Mouse (Mus musculus) heart, embryonic 11.5 days (tissue): ENCODE measurements around the gene Rasgrp3. TPM values are rescaled to one million over a fixed set of nuclear protein-coding genes. Genes with fewer than 3 reads are reported as not detected.
A peak's percentile ranks its signal among the peaks of the same experiment; 100 is the strongest.

Source experiments
- ATAC-seq: fragments of 200-750 bp; cut with Nextera tagmentation; replicated peaks from 2 replicates; pipeline ENCODE4 v1.8.0; 2017; ENCODE audit warnings: moderate library complexity; ENCODE audit not compliant: insufficient number of reproducible peaks, low FRiP score, low TSS enrichment
- H3K27ac ChIP-seq: fragments of 300-500 bp; sonication (generic); 2 replicates; pipeline ENCODE4 v1.5.1; 2014; ENCODE audit warnings: mild to moderate bottlenecking, low read depth, low read length
- H3K27me3 ChIP-seq: fragments of 300-500 bp; sonication (generic); 2 replicates; pipeline ENCODE4 v1.6.1; 2014; ENCODE audit warnings: mild to moderate bottlenecking, low read length, mixed read lengths; ENCODE audit not compliant: control insufficient read depth, insufficient read depth
- H3K36me3 ChIP-seq: fragments of 300-500 bp; sonication (generic); 2 replicates; pipeline ENCODE4 v1.6.1; 2014; ENCODE audit warnings: mild to moderate bottlenecking, low read length, moderate library complexity, mixed read lengths; ENCODE audit not compliant: control insufficient read depth, insufficient read depth
- H3K4me1 ChIP-seq: fragments of 300-500 bp; sonication (generic); 2 replicates; pipeline ENCODE4 v1.6.1; 2014; ENCODE audit warnings: low read length; ENCODE audit not compliant: control insufficient read depth, insufficient read depth
- H3K4me2 ChIP-seq: fragments of 300-500 bp; sonication (generic); 2 replicates; pipeline ENCODE4 v1.6.1; 2014; ENCODE audit warnings: mild to moderate bottlenecking, moderate library complexity
- H3K4me3 ChIP-seq: fragments of 300-500 bp; sonication (generic); 2 replicates; pipeline ENCODE4 v1.5.1; 2014; ENCODE audit warnings: low read depth, low read length
- H3K9ac ChIP-seq: fragments of 300-500 bp; sonication (generic); 2 replicates; pipeline ENCODE4 v1.6.1; 2014; ENCODE audit warnings: mild to moderate bottlenecking, low read depth, low read length, moderate library complexity
- H3K9me3 ChIP-seq: fragments of 300-500 bp; sonication (generic); replicated peaks from 2 replicates; pipeline ENCODE4 v1.6.1; 2016; ENCODE audit warnings: low read length; ENCODE audit not compliant: control insufficient read depth
- WGBS: fragments of 180-500 bp; shearing (Covaris S2); extraction: QIAGEN DNeasy Blood & Tissue Kit; methylation state at CpG from one replicate; pipeline ENCODE4 v1.1.7; 2014; ENCODE audit not compliant: insufficient replicate concordance; 5-methylcytosine and 5-hydroxymethylcytosine counted together
- polyA plus RNA-seq: library from polyadenylated mRNA; unstranded; fragments of >200 nt; fragmentation: Nextera tagmentation; extraction: Ambion mirVana; gene quantifications from 2 replicates; pipeline ENCODE4 v1.2.1, GENCODE M21; 2014

The Rasgrp3 gene
- polyA plus RNA-seq, 1 experiment from 2014 or later = 18.3 TPM

DNA sequence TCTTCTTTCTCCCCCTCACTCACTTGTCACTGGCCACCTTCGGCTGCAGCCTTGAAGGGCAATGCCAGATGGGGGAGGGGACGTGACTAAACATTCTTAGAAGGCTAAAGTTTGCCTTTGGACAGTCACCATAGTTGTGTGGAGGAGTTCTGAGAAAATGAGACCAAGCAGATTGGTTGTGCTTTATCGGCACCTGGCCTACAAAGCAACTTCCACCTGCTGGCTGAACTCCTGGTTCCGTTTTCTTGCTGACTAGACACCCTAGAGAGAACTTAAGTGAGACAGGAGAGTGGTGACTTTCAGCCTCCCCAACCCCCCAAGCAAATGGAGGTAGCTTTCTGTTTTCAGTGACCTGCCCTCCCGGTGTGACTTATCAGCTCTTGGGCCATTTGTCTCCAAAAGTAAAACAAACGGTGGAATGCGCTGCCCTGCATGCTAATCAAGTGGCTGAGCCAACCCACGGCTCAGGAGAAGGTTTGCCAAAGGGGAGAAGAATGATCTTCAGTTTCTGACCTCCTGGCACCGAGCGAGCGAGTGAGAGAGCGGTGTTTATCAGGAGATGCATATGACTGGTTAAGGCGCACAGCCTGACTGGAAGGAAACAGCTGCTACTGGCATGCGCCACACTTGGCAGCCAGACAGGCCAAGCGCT is 29.4 kb downstream of the Rasgrp3 start:
- no peaks in the 10 kb centered on the region for H3K9me3 ChIP-seq
- H3K4me3 ChIP-seq = peak overlapping the region; percentile 29
- H3K4me1 ChIP-seq = peaks cover 16% of the 10 kb centered on the region
- H3K27ac ChIP-seq = peak overlapping the region; percentile 0; the same call in 1 of the 2 replicates
- H3K36me3 ChIP-seq = no peaks in the 10 kb centered on the region
- H3K4me2 ChIP-seq = peak overlapping the region; percentile 59
- 1% methylated on average over 15 of the region's 15 CpGs for WGBS
- ATAC-seq = peak; percentile 75
- peak overlapping the region; percentile 47; the same call in 1 of the 2 replicates for H3K9ac ChIP-seq
- no peaks in the 10 kb centered on the region for H3K27me3 ChIP-seq

DNA sequence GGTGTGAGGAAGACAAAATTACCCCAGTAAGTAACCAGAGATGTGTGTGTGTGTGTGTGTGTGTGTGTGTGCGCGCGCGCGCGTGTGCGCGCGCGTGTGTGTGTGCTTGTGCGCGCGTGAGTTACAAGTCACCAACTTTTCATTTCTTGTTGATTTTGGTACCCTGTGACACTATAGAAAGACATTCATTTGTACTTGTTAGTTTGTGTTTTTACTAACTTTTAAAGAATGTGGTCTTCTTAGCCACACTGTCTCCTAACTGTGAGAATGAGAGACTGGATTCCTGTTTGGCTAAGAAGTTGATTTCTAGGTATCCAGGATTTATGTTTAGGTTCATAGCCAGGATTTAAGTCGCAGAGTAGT is 29.9 kb downstream of the Rasgrp3 start:
- no peak for ATAC-seq
- no peaks in the 10 kb centered on the region for H3K27me3 ChIP-seq
- WGBS = 16% methylated on average over 14 of the region's 14 CpGs
- H3K4me1 ChIP-seq = peaks cover 16% of the 10 kb centered on the region
- peak overlapping the region; percentile 47; the same call in 1 of the 2 replicates for H3K9ac ChIP-seq
- H3K9me3 ChIP-seq = no peaks in the 10 kb centered on the region
- H3K27ac ChIP-seq = 0 out of 2 replicates have a peak overlapping the region, but pooled peaks have one; percentile 0
- peak overlapping the region; percentile 59 for H3K4me2 ChIP-seq
- H3K36me3 ChIP-seq = no peaks in the 10 kb centered on the region
- H3K4me3 ChIP-seq = peak overlapping the region; percentile 29

DNA sequence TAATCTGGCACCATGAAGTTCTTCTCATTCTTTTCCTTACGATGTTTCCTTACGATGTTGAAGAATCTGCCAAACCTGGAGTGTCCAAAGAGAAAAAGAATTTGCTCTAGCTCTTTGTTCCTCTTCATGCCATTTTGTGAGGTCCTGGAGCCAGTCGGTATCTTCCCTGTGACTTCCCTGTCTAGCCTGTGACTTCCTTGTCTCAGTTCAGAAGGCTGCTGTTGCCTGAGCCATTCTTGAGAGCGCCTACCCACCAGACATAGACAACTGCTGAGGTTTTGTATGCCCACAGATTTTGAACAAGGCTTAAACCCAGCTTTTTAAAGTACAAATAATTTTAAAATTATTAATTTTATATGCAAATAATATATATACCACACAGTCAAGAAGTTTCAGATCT is 31.3 kb downstream of the Rasgrp3 start:
- Histone ChIP-seq H3K27me3 (no peaks in the 10 kb centered on the region), H3K4me1 (peaks cover 16% of the 10 kb centered on the region), H3K27ac (no peak overlapping the region), H3K4me3 (no peak overlapping the region), H3K4me2 (no peak overlapping the region), H3K9ac (no peak overlapping the region), H3K36me3 (no peaks in the 10 kb centered on the region), H3K9me3 (no peaks in the 10 kb centered on the region)
- no peak for ATAC-seq
- WGBS = 51% methylated on average over 4 of the region's 4 CpGs

DNA sequence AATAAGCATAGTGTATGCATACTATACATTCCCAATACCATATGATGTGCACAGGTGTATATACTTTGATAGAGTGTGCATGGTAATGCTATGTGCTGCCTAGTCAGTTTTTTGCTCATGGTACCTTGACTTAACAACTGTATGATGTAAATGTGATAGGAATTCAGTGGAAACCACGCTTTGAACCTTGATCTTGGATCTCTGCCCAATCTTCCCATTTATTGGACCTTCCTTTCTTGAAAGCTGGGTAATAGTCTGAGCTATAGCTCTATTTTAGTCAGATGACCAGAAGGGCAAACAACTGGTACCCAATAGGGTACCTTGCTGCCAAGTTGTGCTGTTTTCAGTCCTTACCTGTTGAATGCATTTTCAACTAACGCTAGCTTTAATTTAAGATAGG is 31.8 kb downstream of the Rasgrp3 start:
- Histone ChIP-seq H3K9ac (no peak overlapping the region), H3K4me1 (peaks cover 16% of the 10 kb centered on the region), H3K36me3 (no peaks in the 10 kb centered on the region), H3K9me3 (no peaks in the 10 kb centered on the region), H3K4me2 (no peak overlapping the region), H3K27me3 (no peaks in the 10 kb centered on the region), H3K4me3 (no peak overlapping the region), H3K27ac (no peak overlapping the region)
- WGBS = 87% methylated on average over 2 of the region's 2 CpGs
- ATAC-seq = no peak

DNA sequence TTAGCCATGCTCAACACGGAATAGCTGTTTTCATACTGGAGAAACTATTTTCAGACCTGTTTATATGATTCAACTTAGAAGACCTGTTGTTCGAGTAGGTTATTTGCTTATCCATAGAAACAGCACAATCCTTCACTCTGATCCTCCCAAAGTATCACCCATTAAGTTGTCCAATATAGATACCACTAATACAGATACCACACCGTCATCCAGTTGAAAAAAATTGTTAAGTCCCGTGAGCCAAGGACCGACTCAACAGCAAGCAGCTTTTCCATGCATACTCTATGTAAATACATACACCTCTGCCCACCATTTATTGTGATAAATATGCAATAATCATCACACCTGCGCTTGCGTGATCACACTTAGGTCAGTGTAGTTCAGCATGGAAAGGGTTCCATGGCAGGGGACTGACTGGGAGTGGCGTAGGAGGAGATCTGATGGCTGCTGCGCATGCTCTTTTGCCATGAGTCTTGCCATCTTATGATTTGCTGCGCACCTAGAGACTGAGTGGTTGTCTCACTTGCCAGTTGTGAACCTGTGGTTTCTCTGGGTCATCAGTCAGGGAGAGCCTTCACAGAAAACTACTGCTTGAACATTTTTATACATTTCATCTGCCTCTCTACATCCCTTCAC is 32.9 kb downstream of the Rasgrp3 start:
- no peak overlapping the region for H3K4me2 ChIP-seq

DNA sequence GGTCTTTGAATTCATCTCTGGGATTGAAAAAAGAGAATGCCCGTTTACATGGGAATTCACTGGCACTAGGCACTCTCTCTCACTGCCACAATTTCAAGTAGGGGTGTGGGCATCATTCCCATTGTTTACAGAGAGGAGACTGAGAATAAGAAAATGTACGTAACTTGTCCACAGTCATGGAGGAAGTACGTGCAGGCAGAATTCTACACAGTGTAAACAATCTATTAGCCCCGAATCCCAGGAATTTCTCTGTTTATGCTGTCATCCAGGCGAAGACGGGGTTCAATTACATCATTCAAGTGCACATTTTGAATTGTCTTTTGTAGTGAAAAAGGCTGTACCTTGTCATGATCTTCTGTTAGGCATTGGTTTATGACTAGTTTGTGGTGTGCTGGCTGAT is 34.6 kb downstream of the Rasgrp3 start:
- no peak overlapping the region for H3K4me3 ChIP-seq
- H3K4me1 ChIP-seq = peaks cover 6% of the 10 kb centered on the region; the same call in 1 of the 2 replicates
- H3K27ac ChIP-seq = no peak overlapping the region
- no peaks in the 10 kb centered on the region for H3K27me3 ChIP-seq
- no peak for ATAC-seq
- no peaks in the 10 kb centered on the region for H3K36me3 ChIP-seq
- H3K9me3 ChIP-seq = no peaks in the 10 kb centered on the region
- WGBS = 70% methylated on average over 6 of the region's 6 CpGs
- no peak overlapping the region for H3K4me2 ChIP-seq
- no peak overlapping the region for H3K9ac ChIP-seq

More for the DNA sequence above, 32.9 kb downstream of the Rasgrp3 start:
- H3K4me1 ChIP-seq = peaks cover 16% of the 10 kb centered on the region
- no peak for ATAC-seq
- no peak overlapping the region for H3K9ac ChIP-seq
- H3K27me3 ChIP-seq = no peaks in the 10 kb centered on the region
- no peaks in the 10 kb centered on the region for H3K36me3 ChIP-seq
- H3K27ac ChIP-seq = no peak overlapping the region
- 88% methylated on average over 10 of the region's 10 CpGs for WGBS
- no peak overlapping the region for H3K4me3 ChIP-seq
- H3K9me3 ChIP-seq = no peaks in the 10 kb centered on the region

DNA sequence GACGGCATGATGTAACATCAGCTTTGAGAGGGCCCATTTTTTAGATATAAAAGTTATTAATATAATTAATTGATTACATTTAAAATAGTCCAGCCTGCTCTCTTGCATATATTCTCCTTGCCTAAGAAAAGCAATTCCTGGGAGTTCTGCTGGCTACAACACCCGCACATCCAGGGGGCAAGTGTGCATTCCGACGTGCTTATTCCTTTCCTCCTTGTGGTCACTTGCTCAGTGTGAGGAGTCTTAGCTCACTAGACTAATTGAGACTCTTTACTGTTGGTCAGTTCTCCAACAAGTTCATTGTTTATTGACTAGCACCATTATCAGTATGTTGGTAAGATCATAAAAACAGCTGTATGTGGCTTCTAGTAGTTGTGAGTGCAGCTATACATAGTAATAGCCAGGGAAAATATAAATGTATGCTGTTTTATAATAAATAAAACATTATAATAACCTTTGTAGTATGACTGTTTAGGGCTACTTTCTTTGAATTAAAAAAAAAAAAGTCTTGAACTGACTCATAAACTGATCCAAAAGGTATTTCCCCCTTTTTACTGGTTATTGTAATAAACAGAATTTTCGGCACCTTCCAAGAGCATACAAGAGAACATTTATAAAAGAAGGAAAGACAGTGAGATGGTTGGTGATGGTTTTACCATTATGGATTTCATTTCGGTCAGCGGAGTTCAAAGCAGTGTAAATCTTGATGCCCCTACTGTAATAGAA is 35.4 kb downstream of the Rasgrp3 start:
- 86% methylated on average over 7 of the region's 7 CpGs for WGBS
- no peak for ATAC-seq

DNA sequence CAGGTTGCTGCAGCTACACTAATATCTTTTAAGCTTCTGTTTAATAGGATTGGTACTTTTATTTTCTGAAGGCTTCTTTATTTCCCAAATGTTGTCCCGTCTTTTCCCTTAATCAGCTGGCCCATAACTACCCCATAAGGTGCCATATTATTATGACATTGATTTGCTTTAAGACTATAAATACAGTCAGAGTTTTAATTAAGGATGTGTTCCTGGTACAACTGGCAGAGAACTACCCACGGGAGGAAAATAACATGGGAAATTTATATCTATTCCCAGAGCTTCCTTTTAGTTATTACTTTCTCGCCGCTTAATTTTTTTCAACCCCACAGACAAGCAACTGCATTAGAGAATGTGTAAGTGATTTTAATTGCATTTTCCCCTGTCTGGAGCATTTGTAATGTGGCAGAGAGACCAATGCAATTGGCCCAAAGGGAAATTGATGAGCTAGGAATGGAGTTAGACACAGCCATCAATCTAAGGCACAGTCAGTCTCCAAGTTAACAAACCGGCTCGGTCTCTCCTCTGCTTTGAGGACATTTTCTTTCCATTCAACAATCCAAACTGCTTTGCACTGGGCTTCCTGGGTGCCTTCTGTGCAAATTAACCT is 36.1 kb downstream of the Rasgrp3 start:
- WGBS = 79% methylated on average over 6 of the region's 6 CpGs
- Histone ChIP-seq H3K9me3 (no peaks in the 10 kb centered on the region), H3K4me3 (no peak overlapping the region), H3K4me2 (no peak overlapping the region), H3K4me1 (peaks cover 3% of the 10 kb centered on the region; the same call in 1 of the 2 replicates), H3K27me3 (no peaks in the 10 kb centered on the region), H3K27ac (no peak overlapping the region), H3K9ac (no peak overlapping the region), H3K36me3 (no peaks in the 10 kb centered on the region)
- no peak for ATAC-seq

More for the DNA sequence above, 35.4 kb downstream of the Rasgrp3 start:
- no peaks in the 10 kb centered on the region for H3K9me3 ChIP-seq
- H3K27me3 ChIP-seq = no peaks in the 10 kb centered on the region
- no peak overlapping the region for H3K9ac ChIP-seq
- H3K36me3 ChIP-seq = no peaks in the 10 kb centered on the region
- no peak overlapping the region for H3K27ac ChIP-seq
- no peak overlapping the region for H3K4me3 ChIP-seq
- H3K4me1 ChIP-seq = peaks cover 2% of the 10 kb centered on the region; the same call in 1 of the 2 replicates
- no peak overlapping the region for H3K4me2 ChIP-seq
